Mouse (Mus musculus) layer of hippocampus, postnatal 10 days (tissue): Measurements from ENCODE around the gene Rhebl1. TPM values are rescaled to one million over a fixed set of nuclear protein-coding genes. Genes with fewer than 3 reads are reported as not detected.
A peak's percentile ranks its signal among the peaks of the same experiment; 100 is the strongest.

Experiments used
- DNase-seq, 2 experiments: peaks; one replicate each; pipeline ENCODE4 v3.0.0; 2021; ENCODE audit warnings: low spot score in 2 of 2
- total RNA-seq, 2 experiments: library from RNA; stranded (reverse); gene quantifications; 2 replicates each; pipeline ENCODE4 v1.2.3; 2021

Rhebl1 gene
- total RNA-seq, 2 experiments from 2014 or later: 8.8 to 13.0 TPM

- no peak for DNase-seq
These were observed 21.7 kb upstream of the Rhebl1 start for GRCm38 (mm10) chr15:98916016-98916415.

GRCm38 (mm10) chr15:98914903-98915302 is 20.6 kb upstream of the Rhebl1 start:
- no peak for DNase-seq

DNA sequence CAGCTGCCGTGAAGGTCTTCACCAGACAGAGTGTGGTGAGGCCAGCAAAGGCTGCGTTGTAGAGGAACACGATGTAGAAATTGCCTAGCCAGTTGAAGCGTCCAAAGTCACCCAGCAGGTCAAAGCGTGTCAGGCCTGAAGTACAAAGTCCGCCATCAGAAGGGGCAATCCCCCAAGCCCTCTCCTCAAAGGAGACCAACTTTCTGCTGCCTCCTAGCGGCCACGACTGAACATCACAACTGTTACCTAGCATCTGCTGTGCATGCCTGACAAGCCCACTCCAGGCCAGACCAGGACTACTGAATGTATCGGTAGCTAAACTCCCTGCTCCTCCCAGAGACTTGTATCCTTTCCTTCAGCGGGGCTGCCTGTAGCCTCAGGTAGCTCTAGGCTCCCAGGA is 10.4 kb upstream of the Rhebl1 start:
- peak; percentile 57 to 61 for DNase-seq

DNA sequence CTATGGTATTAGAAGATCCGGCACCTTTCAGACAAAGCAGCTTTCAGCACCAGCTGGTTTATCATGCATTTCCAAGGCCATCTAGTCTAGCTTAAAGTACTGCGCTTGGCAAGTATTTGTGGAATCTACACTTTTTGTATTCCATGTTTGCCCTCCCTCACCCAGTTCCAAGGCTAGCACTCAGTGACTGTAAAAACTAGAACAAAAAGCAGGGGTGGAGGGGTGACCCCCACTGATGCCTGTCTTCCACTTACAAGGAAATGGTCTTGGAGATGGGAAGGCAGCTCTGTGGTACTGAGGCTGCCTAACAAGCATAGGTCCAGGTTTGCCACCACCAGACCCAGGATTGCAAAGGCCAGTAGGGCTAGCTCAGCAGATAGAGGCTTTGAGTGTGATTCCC is 8.3 kb upstream of the Rhebl1 start:
- DNase-seq: no peak

GRCm38 (mm10) chr15:98901530-98901929 is 7.2 kb upstream of the Rhebl1 start:
- DNase-seq: no peak

DNA sequence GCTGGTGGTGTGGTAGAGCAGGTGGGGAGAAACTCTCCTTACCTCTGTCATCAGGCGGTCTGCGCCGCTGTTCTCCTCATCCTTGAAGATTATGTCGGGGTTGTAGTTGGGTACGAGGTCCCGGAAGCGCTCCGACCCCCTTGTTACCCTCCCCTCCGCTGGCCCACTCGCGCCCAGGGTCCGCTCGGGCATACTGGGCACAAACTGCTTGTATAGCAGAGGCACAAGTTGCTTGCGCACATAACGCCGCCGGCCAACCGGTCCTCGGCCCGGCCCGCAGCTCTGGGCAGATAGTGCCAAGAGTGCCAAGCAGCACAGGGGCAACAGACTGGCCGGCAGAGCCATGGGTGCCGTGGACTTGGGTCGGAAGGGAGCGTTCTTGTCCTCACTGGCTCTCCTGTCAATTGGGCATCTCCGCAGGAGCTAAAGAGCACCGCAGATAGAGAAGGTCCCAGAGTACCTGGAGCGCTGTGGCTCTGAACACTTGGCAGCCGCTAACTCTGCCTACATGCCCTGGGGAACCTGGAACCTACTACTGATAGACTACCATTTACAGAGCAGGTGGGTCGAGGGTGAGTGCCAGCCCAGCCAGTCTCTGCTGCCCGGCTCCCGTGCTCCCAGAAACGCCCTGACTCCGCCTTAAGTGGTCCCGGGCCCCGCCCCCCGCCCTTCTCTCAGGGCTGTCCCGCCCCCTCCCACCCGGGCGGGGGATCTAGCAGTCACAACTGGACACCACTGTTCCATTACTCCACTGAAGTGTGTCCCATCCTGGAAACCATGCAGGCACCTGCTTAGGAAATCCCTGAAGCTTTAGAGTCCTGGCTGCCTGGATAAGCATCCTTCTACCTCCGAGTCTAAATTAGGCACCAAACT is 3.8 kb upstream of the Rhebl1 start, which contains the start of gene Dhh:
Dhh (minus strand) TSS at position 613 of the 873 bp plus-strand sequence.
- DNase-seq: no peak

DNA sequence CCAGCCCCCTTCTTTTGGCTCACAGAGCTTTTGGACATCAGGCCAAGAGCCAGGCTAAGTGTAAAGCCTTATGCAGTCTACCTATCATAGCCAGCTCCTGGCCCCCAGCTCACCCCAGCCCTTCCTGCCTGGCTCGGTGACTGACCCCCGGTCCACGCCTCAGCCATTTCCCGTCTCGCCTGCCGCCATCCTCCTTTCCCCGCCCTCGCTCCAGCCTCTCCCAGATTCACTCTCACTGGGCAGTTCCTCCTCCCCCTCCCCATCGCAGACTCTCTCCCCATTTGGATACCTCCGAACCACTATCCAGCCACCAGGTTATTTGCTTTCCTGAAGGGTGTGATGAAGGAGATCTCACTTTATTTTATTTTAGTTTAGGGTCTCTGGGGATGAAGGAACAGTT is 3.2 kb upstream of the Rhebl1 start:
- no peak for DNase-seq

DNA sequence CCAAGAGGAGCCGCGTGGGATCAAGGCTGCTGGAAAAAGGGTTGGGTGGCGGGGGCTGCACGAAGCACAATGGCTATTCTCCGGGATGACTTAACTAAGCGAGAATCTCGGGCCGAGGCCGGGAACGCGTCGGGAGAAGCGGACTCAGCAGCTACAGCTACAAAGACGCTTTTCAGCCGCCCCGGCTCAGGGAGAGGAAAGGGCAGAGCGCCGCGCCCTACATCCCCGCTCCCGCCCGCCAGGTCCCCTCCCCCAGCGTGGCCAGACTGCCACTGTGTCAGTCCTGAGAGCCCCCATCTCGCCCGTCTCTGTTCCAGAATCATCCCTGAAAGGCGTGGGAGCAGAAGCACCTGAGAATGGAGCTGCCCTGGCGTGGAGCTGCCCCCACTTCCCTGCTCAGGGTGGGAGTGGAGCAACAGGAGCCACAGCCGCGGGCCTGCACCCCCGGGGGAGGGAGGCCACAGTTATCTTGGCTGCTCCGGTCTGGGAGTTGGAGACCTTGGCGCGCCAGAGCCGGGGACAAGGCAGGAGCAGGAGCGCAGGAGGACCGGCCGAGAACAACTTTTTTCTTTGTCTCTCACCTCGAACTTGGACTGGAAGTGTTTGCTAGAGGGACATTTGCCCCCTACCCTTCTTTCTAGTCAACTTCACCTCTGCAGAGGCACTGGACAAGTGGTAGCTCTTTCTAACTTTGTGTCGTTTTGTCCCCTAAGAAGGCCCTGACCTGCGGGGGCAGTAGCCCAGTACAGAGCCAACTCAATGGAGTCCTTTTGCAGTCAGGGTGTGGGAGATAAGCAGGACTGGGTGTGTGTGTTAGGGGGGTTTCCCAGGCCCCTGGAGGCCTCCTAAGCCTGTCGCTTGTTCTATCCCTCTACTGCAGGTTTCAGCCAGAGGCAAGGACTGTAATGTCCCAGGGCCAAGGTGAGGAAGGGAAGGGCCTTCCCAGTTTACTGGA is 1.6 kb upstream of the Rhebl1 start:
- DNase-seq: no peak

DNA sequence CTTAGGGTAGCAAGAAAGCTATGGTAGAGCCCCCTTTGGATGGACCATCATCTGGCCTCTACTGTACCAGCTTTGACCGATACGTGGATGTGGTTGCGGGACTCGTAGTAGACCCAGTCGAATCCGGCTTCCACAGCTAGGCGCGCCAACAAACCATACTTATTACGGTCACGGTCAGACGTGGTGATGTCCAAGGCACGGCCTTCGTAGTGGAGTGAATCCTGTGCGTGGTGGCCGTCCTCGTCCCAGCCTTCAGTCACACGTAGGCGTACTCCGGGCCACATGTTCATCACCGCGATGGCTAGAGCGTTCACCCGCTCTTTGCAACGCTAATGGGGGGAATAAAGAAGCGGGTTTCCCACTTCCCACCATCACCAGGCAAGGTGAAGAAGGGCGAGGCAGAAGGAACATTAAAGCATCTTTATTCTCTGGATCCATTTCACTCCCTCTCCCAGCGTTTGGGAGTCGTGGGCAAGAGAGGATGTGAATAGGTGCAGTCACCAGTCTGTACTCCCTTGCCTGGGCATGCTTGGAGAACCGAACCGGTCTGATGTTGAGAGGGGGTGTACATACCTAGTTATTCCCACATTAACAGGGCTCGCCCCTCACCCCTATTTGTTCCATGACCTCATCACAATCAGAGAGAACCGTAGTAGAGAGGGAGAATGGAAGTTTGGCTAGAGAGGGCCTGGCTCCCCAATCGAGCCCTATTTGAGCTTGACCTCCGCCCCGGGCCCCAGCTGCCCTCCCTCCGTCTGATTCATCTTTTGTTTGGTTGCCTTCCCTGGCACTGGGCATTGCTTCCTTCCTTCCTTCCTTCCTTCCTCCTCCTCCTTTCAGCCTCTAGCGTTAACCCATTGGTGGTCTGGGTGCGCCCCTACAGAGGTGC is 650 bp upstream of the Rhebl1 start:
- DNase-seq: no peak

DNA sequence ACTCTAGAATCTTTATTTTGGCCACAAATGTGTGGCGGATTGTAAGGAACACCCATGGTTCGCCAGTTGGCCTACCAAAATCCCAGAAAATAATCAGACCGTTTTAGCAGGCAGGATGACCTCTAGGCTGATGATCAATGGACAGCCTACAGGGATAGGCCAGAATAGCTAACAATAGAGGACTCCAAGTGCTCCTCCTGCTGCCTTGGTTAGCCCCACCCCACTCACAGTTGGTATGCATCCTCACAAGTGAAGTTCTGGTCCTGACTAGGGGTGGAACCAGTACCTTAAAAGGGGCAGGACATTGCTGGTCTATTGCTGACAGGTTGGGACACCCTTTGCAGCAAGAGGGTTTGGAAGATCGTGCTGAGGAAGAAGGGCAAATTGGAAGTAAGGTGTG is 1.3 kb downstream of the Rhebl1 start:
- no peak for DNase-seq

DNA sequence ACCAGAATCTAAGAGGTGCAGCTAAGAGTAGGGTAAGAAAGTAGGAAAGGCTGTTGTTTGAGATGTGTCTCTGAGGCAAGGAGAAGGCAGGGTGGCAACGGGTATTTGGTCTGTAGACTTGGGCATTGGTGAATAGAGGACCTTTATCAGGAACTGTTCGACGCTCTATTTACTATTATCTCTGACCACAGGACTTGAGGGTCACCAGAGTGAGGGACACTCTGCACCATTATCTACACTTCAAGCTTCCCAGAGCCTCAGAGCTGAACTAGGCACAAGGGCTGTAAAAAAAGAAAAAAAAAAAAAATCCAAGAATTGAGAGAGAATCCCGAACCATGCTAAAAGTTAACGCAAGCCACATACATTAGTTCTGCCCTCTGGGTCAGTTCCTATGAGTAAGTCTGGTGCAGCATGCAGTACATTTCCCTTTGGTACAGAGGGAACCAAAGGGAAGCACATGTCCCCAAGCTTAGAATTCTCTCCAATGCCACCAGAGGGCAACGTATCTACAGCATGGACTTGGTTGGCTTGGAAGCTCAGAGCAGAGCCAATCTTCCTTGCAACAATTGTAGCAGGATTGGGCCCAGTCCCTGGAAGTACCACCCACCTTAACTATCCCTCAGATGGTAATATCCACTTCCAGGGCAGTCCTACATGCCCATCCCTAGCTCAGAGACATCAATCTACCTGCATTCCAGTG is 2.3 kb downstream of the Rhebl1 start:
- DNase-seq: peak; percentile 60 to 71

DNA sequence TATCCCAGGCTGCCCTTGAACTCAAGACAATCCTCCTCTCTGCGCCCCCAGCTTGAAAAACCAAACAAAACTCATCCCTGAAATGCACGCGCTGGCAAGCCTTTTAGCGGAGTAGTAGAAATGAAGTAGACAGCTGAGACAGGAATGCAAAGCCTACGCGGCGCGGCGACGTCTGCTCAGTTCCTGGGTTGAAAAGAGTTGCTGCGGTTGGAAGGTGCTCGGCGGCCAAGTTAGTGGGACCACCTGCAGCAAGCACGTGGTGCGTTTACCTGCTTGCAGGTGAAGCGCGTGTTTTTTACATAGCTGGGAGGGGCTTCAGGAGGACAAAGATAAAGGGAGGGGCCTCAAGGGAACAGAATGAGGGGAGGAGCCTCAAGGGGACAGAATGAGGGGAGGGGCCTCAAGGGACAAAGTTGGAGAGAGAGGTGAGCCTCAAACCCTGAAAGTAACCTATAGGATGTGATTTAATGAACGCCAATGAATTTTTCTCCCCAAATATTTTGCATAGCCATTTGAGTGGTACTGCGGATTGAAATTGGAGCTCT is 3.1 kb downstream of the Rhebl1 start:
- DNase-seq: no peak

GRCm38 (mm10) chr15:98887526-98887925 is 6.8 kb downstream of the Rhebl1 start:
- DNase-seq: no peak

- no peak for DNase-seq
These were observed 7.5 kb downstream of the Rhebl1 start for GRCm38 (mm10) chr15:98886667-98887387.

- no peak for DNase-seq
These were observed 10.2 kb downstream of the Rhebl1 start for GRCm38 (mm10) chr15:98884106-98884505.

DNA sequence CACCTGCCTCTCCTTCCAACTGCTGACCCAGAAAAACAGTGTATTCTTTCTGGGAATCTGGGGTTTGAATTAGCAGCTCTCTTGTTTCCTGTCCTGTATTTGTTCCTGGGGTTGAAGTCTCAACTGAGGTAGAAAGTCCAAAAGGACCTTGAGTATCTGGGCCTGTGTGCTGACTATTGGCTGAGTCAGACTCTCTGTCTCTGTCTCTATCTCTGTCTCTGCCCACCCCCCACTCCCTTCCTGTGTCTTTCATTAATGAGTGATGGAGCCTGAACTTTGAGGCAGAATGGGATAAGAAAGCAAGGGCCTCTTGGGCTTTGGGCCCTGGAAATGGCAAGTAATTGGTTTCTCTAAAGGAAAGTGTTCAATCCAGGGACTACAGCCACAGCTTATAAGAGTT is 10.7 kb downstream of the Rhebl1 start:
- DNase-seq: no peak

GRCm38 (mm10) chr15:98881656-98882008 is 12.7 kb downstream of the Rhebl1 start:
- DNase-seq: no peak

DNA sequence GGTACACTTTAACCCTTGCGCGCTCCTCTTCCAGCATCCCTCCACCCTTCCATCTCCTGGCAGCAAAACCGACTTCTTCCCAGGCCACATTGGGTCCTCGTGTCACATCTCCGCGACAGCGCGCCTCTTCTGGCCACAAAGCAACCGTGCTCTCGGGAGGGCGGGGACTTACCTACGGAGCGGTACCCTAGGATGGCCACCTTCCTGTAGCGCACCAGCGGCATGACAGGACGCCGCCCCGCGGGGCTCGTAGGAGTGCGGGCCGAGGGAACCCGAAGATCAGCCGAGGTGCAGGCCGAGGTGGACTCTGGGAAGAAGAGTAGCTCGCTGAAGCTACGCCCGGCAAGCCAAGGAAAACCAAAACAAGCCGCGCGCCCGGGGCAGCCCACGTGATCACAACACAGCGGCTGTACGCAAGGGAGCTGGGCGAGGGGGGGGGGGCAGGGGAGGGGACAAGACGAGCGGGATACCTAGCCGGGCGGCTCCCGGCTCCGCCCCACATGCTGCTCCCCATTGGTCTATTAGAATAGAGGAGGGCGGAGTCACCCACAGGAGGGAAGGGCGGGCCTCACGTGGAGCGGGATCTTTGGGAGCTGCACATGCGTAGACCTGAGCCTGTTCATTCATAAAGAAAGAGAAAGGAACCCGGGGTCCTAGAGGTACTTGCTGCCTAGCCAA is 13.2 kb downstream of the Rhebl1 start:
- DNase-seq: peak; percentile 80 to 81

- peak in 1 of 2 experiments; percentile 66 for DNase-seq
These were observed 17.0 kb downstream of the Rhebl1 start for GRCm38 (mm10) chr15:98877331-98877730.
